Mouse (Mus musculus) ES-E14 (cell line): Measurements from ENCODE around the gene Lrrc3c. TPM values are rescaled to one million over a fixed set of nuclear protein-coding genes. Genes with fewer than 3 reads are reported as not detected.

Source experiments
- DNase-seq: peaks from one replicate; pipeline ENCODE4 v3.0.0-alpha.2; 2013; ENCODE audit warnings: low read depth, low spot score
- H3K27ac ChIP-seq: 2 replicates; pipeline ENCODE4 v1.5.1; 2012; ENCODE audit warnings: low read depth, mild to moderate bottlenecking, low read length, moderate library complexity, mixed read lengths; ENCODE audit not compliant: poor library complexity, insufficient read depth, severe bottlenecking
- H3K36me3 ChIP-seq: 2 replicates; pipeline ENCODE4 v1.6.1; 2012; ENCODE audit warnings: mild to moderate bottlenecking, low read length, moderate library complexity, mixed read lengths; ENCODE audit not compliant: control insufficient read depth, poor library complexity, insufficient read depth, severe bottlenecking
- H3K4me1 ChIP-seq, 2 experiments: fragments of 150-350 bp in 1 of 2; sonication (generic) in 1 of 2; 2 replicates each; pipeline ENCODE4 v1.6.1; 2012; ENCODE audit warnings: low read length in 2 of 2, mild to moderate bottlenecking in 1 of 2, mixed read lengths in 1 of 2; ENCODE audit not compliant: control insufficient read depth in 2 of 2, insufficient read depth in 2 of 2, poor library complexity in 1 of 2
- H3K4me3 ChIP-seq, 2 experiments: fragments of 150-350 bp in 1 of 2; sonication (generic) in 1 of 2; 2 replicates each; pipeline ENCODE4 v1.5.1; 2012; ENCODE audit warnings: low read length in 2 of 2, low read depth in 1 of 2, mild to moderate bottlenecking in 1 of 2, mixed read lengths in 1 of 2; ENCODE audit not compliant: insufficient read depth in 1 of 2, poor library complexity in 1 of 2, severe bottlenecking in 1 of 2
- H3K9ac ChIP-seq: 2 replicates; pipeline ENCODE4 v1.6.1; 2012; ENCODE audit warnings: low read depth, mild to moderate bottlenecking, low read length, mixed read lengths; ENCODE audit not compliant: poor library complexity, insufficient read depth, severe bottlenecking
- H3K9me3 ChIP-seq: fragments of 150-350 bp; sonication (generic); 2 replicates; pipeline ENCODE4 v1.6.1; 2012; ENCODE audit warnings: low read depth, mild to moderate bottlenecking, low read length; ENCODE audit not compliant: control insufficient read depth, insufficient read depth
- CHD2 ChIP-seq: IDR thresholded peaks from 2 replicates; pipeline ENCODE4 v1.6.1; 2014; ENCODE audit warnings: mild to moderate bottlenecking, low read depth, low read length, inconsistent platforms
- HCFC1 ChIP-seq: IDR thresholded peaks from 2 replicates; pipeline ENCODE4 v1.6.1; 2012; ENCODE audit warnings: low read length, inconsistent platforms, borderline replicate concordance; ENCODE audit not compliant: insufficient read depth
- MAFK ChIP-seq: IDR thresholded peaks from 2 replicates; pipeline ENCODE4 v1.6.1; 2014; ENCODE audit warnings: mild to moderate bottlenecking, low read depth, low read length, inconsistent platforms; ENCODE audit not compliant: insufficient read depth
- ZC3H11A ChIP-seq: IDR thresholded peaks from 2 replicates; pipeline ENCODE4 v1.6.1; 2012; ENCODE audit warnings: low read depth, mild to moderate bottlenecking, inconsistent platforms, low read length, borderline replicate concordance
- ZNF384 ChIP-seq: IDR thresholded peaks from 2 replicates; pipeline ENCODE4 v1.6.1; 2012; ENCODE audit warnings: low read depth, low read length, inconsistent platforms
- in situ Hi-C, 2 experiments: fragments of 600-800 bp; cut with MboI; formaldehyde crosslinking; loops; one replicate each; pipeline ENCODE4 v1.15.1; 2025; ENCODE audit warnings: low sequenced_read_pairs in 2 of 2, inconsistent platforms in 1 of 2; ENCODE audit not compliant: unreplicated experiment in 2 of 2
- total RNA-seq: library from RNA; depleted of rRNA; stranded (reverse); fragments of 300-350 nt; gene quantifications from 2 replicates; pipeline ENCODE4 v1.2.3, GENCODE M21; 2012

Lrrc3c gene
- total RNA-seq, 1 experiment: not detected

DNA sequence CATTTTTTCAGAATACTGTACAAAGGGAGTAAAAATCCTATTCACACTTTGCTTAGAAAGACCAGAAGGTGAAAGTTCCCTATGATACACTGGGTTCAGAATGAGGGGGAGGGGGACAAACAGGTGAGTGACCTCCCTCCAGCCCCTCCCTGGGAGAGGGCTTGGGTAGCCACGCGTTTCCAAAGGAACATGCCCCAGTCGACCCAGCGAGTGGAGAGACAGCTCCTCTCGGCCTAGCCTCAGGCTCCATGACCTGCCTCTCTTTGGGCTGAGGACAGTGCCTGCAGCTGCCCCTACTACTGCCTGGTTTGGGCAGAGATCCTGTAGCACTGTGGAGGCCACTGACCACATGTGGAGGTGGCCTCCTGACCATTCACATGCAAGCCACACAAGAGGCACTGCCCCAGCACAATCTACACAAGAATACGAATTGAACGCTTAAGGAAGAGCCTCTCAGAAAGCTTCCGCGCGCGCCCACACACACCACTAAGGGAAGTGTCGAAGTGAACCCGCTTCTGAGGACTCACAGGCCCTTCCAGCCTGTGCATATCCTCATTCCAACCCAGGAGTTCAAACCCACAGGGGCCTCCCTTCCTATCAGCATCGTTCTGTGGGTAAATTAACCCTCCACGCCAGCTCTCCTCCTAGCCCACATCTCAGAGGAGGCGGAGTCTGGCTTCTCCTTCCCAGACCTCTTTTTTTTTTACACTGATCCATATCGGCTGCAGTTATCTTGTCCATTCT lies 16.6 kb upstream of the Lrrc3c start:
- Histone ChIP-seq H3K27ac (no peak overlapping the region; the same call in 1 of the 2 replicates), H3K9ac (peak overlapping the region; percentile 27; the same call in 1 of the 2 replicates), H3K4me1 (peaks cover 6 to 34% of the 10 kb centered on the region in 2 experiments; a peak in 3 of 4 replicates), H3K9me3 (no peaks in the 10 kb centered on the region), H3K4me3 (peak overlapping the region in 1 of 2 experiments; percentile 37; a peak in 2 of 4 replicates), H3K36me3 (peaks cover 15% of the 10 kb centered on the region)
- DNase-seq: no peak
- in situ Hi-C loops: no loop called here
- TF ChIP-seq HCFC1 (no peak), CHD2 (no peak), ZC3H11A (no peak), MAFK (no peak), ZNF384 (no peak)

DNA sequence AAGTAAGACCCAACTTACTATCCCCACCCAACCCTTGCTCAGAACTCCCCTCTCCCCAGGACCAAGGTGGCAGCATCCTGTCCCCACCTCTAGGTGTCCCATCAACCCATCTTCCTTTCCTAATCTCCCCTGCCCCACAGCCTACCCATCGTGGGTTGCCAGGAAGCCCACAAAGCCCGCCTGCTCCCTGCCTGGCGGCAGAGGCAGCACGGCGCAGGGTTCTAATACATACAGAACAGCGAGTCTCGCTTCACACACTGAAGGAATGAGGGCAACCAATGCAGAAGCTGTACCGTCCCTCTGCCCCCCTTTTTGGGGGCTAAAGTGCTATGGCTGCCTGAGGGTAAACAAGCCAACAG lies 16.1 kb upstream of the Lrrc3c start:
- DNase-seq: no peak
- Histone ChIP-seq H3K36me3 (peaks cover 15% of the 10 kb centered on the region), H3K9me3 (no peaks in the 10 kb centered on the region), H3K4me1 (peaks cover 6 to 34% of the 10 kb centered on the region in 2 experiments; a peak in 3 of 4 replicates), H3K27ac (no peak overlapping the region), H3K9ac (no peak overlapping the region), H3K4me3 (no peak overlapping the region)
- in situ Hi-C loops: no loop called here
- TF ChIP-seq MAFK: no peak
- no peak for TF ChIP-seq ZNF384
- TF ChIP-seq CHD2: no peak
- no peak for TF ChIP-seq HCFC1
- TF ChIP-seq ZC3H11A: no peak

GRCm38 (mm10) chr11:98582551-98583264 lies 15.4 kb upstream of the Lrrc3c start:
- peaks cover 6 to 36% of the 10 kb centered on the region in 2 experiments for H3K4me1 ChIP-seq
- no peak overlapping the region for H3K9ac ChIP-seq
- H3K4me3 ChIP-seq: no peak overlapping the region

DNA sequence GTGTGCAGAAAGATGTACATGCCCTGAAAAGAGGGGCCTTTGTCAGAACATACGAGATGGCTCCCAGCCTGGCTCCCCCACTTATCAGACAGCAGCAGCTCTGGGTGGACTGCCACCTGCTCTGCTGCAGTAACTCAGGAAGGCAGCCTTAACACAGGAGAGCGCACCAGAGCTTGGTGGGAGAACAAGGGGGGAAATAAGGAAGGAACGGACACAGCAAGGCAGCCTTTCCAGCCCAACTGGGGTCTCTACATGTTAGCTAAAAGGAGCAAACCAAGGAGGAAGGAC lies 14.9 kb upstream of the Lrrc3c start:
- in situ Hi-C loops: no loop called here
- Histone ChIP-seq H3K4me3 (no peak overlapping the region), H3K36me3 (peaks cover 15% of the 10 kb centered on the region), H3K4me1 (peaks cover 6 to 37% of the 10 kb centered on the region in 2 experiments), H3K27ac (no peak overlapping the region), H3K9me3 (no peaks in the 10 kb centered on the region), H3K9ac (no peak overlapping the region)
- DNase-seq: no peak
- TF ChIP-seq MAFK: no peak
- TF ChIP-seq HCFC1: no peak
- no peak for TF ChIP-seq ZC3H11A
- no peak for TF ChIP-seq ZNF384
- no peak for TF ChIP-seq CHD2

More at GRCm38 (mm10) chr11:98582551-98583264, 15.4 kb upstream of the Lrrc3c start:
- DNase-seq: no peak
- H3K9me3 ChIP-seq: no peaks in the 10 kb centered on the region
- no peak overlapping the region for H3K27ac ChIP-seq
- in situ Hi-C loops: no loop called here
- H3K36me3 ChIP-seq: peaks cover 15% of the 10 kb centered on the region
- TF ChIP-seq ZNF384 (no peak), HCFC1 (no peak), ZC3H11A (no peak), MAFK (no peak), CHD2 (no peak)

- Histone ChIP-seq H3K9ac (no peak overlapping the region), H3K27ac (no peak overlapping the region), H3K4me1 (peaks cover 6 to 37% of the 10 kb centered on the region in 2 experiments), H3K4me3 (no peak overlapping the region), H3K36me3 (peaks cover 15% of the 10 kb centered on the region), H3K9me3 (no peaks in the 10 kb centered on the region)
- DNase-seq: no peak
- TF ChIP-seq HCFC1 (no peak), CHD2 (no peak), ZNF384 (no peak), ZC3H11A (no peak), MAFK (no peak)
- in situ Hi-C loops: no loop called here
Measured at GRCm38 (mm10) chr11:98583571-98583970, 14.5 kb upstream of the Lrrc3c start.
